Mouse (Mus musculus) ES-Bruce4 (cell line): ENCODE measurements around the gene Shcbp1. TPM values are rescaled to one million over a fixed set of nuclear protein-coding genes. Genes with fewer than 3 reads are reported as not detected.
"Not testable (repeated sequence)": the region's sequence is repeated elsewhere in the genome, so short reads cannot be mapped to it uniquely, and the experiment has no call there.

Source experiments
- H3K27ac ChIP-seq: 2 replicates; pipeline ENCODE4 v1.5.1; 2012; ENCODE audit warnings: low read length, inconsistent platforms; ENCODE audit not compliant: insufficient read depth
- H3K27me3 ChIP-seq: 2 replicates; pipeline ENCODE4 v1.6.1; 2012; ENCODE audit warnings: mild to moderate bottlenecking, low read length, inconsistent platforms; ENCODE audit not compliant: control insufficient read depth, poor library complexity, insufficient read depth, severe bottlenecking
- H3K36me3 ChIP-seq: 2 replicates; pipeline ENCODE4 v1.6.1; 2012; ENCODE audit warnings: inconsistent platforms, mild to moderate bottlenecking, low read length, moderate library complexity; ENCODE audit not compliant: control insufficient read depth, poor library complexity, insufficient read depth, severe bottlenecking
- H3K4me1 ChIP-seq: one replicate; pipeline ENCODE4 v1.8.1; 2011; ENCODE audit warnings: low read length; ENCODE audit not compliant: control insufficient read depth, insufficient read depth
- H3K4me3 ChIP-seq: 2 replicates; pipeline ENCODE4 v1.5.1; 2011; ENCODE audit warnings: low read depth, mild to moderate bottlenecking, low read length
- H3K9ac ChIP-seq: 2 replicates; pipeline ENCODE4 v1.6.1; 2012; ENCODE audit warnings: low read depth, mild to moderate bottlenecking, inconsistent platforms; ENCODE audit not compliant: poor library complexity, severe bottlenecking
- H3K9me3 ChIP-seq: replicated peaks from 2 replicates; pipeline ENCODE4 v1.6.1; 2012; ENCODE audit warnings: mild to moderate bottlenecking, low read length, inconsistent platforms; ENCODE audit not compliant: control insufficient read depth, poor library complexity, insufficient read depth, severe bottlenecking
- CTCF ChIP-seq: IDR thresholded peaks from one replicate; pipeline ENCODE4 v1.8.1; 2011; ENCODE audit warnings: low read depth, low read length
- EP300 ChIP-seq: IDR thresholded peaks from 2 replicates; pipeline ENCODE4 v1.6.1; 2011; ENCODE audit warnings: low read depth, low read length; ENCODE audit not compliant: insufficient read depth
- POLR2A ChIP-seq: IDR thresholded peaks from one replicate; pipeline ENCODE4 v1.8.1; 2011; ENCODE audit warnings: low read length; ENCODE audit not compliant: insufficient read depth
- polyA plus RNA-seq: library from polyadenylated mRNA; stranded (reverse); fragments of >200 nt; gene quantifications from 2 replicates; pipeline ENCODE4 v1.2.4, GENCODE M21; 2011; ENCODE audit warnings: low read depth; ENCODE audit not compliant: missing spikeins, insufficient read depth, insufficient read length

Gene Shcbp1
- polyA plus RNA-seq, 1 experiment, result 54.1 TPM

- H3K27ac ChIP-seq, result no peak overlapping the region
- no peak overlapping the region for H3K4me3 ChIP-seq
- TF ChIP-seq POLR2A (no peak), CTCF (peak; percentile 35)
- H3K4me1 ChIP-seq, result no peaks in the 10 kb centered on the region
- H3K27me3 ChIP-seq, result no peaks in the 10 kb centered on the region
- no peak overlapping the region for H3K9ac ChIP-seq
- H3K36me3 ChIP-seq, result peaks cover 1% of the 10 kb centered on the region
- peaks cover 26% of the 10 kb centered on the region for H3K9me3 ChIP-seq
Observed at GRCm38 (mm10) chr8:4730942-4731341, 48.4 kb downstream of the Shcbp1 start.

- Histone ChIP-seq H3K9ac (no peak overlapping the region), H3K4me3 (no peak overlapping the region), H3K4me1 (no peaks in the 10 kb centered on the region), H3K9me3 (peaks cover 19% of the 10 kb centered on the region), H3K27me3 (no peaks in the 10 kb centered on the region), H3K27ac (no peak overlapping the region), H3K36me3 (no peaks in the 10 kb centered on the region)
- TF ChIP-seq CTCF (no peak), POLR2A (no peak), EP300 (no peak)
Observed at GRCm38 (mm10) chr8:4715546-4715945, 63.8 kb downstream of the Shcbp1 start.

GRCm38 (mm10) chr8:4708346-4708745 lies 71.0 kb downstream of the Shcbp1 start:
- H3K9me3 ChIP-seq, result peaks cover 44% of the 10 kb centered on the region
- not testable (repeated sequence) for H3K4me1 ChIP-seq, H3K27me3 ChIP-seq, H3K9ac ChIP-seq, H3K4me3 ChIP-seq, H3K36me3 ChIP-seq
- TF ChIP-seq EP300, result 0 out of 2 replicates have a peak, but pooled peaks have one; percentile 44
- peak overlapping the region; percentile 85 for H3K27ac ChIP-seq

- not testable (repeated sequence) for H3K36me3 ChIP-seq, H3K27me3 ChIP-seq, H3K9ac ChIP-seq, H3K4me3 ChIP-seq, H3K4me1 ChIP-seq
- peaks cover 44% of the 10 kb centered on the region for H3K9me3 ChIP-seq
- peak overlapping the region; percentile 42 for H3K27ac ChIP-seq
Observed at GRCm38 (mm10) chr8:4707916-4708315, 71.5 kb downstream of the Shcbp1 start.

GRCm38 (mm10) chr8:4691634-4692033 lies 87.7 kb downstream of the Shcbp1 start:
- Histone ChIP-seq H3K4me3 (no peak overlapping the region), H3K27ac (no peak overlapping the region), H3K27me3 (no peaks in the 10 kb centered on the region), H3K9me3 (peaks cover 32% of the 10 kb centered on the region), H3K4me1 (no peaks in the 10 kb centered on the region), H3K9ac (no peak overlapping the region), H3K36me3 (no peaks in the 10 kb centered on the region)
- TF ChIP-seq POLR2A (no peak), CTCF (no peak), EP300 (no peak)

Other genes with a start within 250 kb of the Shcbp1 start
- 19.4 and 21.7 TPM in 2 replicates for gene Zfp958, start 166.4 kb downstream of the Shcbp1 start, polyA plus RNA-seq